Mouse (Mus musculus) ES-Bruce4 (cell line): ENCODE data around the gene Plekhm3.

ENCODE experiments used
- CTCF ChIP-seq: IDR thresholded peaks from one replicate; pipeline ENCODE4 v1.8.1; 2011; ENCODE audit warnings: low read depth, low read length
- EP300 ChIP-seq: IDR thresholded peaks from 2 replicates; pipeline ENCODE4 v1.6.1; 2011; ENCODE audit warnings: low read depth, low read length; ENCODE audit not compliant: insufficient read depth
- POLR2A ChIP-seq: IDR thresholded peaks from one replicate; pipeline ENCODE4 v1.8.1; 2011; ENCODE audit warnings: low read length; ENCODE audit not compliant: insufficient read depth

DNA sequence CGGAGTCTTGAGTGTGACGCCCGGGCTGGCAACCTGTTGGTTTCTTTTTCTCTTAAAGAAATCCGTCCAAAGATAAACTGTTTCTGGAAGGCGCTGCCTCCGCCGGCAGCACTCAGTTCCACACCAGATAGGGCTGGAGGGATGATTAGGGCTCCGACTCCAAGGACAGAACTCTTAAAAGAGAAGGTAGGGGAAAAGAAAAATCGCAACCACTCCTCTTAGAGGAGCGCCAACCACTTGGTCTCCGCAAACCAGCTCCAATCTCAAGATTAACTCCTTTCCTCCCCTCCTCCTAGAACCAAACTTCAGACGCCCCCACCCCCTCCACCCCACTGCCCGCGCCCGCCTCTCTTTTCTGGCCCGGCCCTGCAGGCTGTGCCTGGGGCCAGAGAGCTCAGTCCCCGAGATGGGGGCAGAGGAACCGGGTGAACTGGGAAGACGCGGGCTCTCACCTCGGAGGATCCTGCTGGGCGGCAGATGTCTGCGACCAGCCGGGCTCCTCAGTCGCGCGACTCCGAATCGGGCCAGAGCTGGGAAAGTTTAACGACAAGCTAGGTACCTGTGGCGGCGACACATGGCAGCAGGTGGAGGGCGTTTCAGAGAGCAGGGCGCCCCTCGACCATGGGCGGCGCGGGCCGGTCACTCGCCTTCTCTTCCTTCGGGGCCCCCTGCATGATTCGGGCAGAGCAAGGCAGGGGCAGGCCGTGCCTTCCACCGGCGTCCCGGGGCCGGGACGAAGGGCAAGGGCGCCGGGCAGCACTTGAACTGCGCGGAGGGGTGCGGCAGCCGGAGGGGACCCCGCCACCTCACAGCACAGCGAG lies 219.7 kb downstream of the Plekhm3 start:
- TF ChIP-seq EP300 (no peak), CTCF (no peak), POLR2A (no peak)
